Mouse (Mus musculus) myocyte (in vitro differentiated cells): ENCODE measurements around the gene Slc25a36. TPM values are rescaled to one million over a fixed set of nuclear protein-coding genes. Genes with fewer than 3 reads are reported as not detected.

Source experiments
- H3K27me3 ChIP-seq: one replicate; pipeline ENCODE4 v1.6.1; 2011; ENCODE audit not compliant: control insufficient read depth, insufficient read depth, insufficient read length
- H3K36me3 ChIP-seq: one replicate; pipeline ENCODE4 v1.6.1; 2011; ENCODE audit not compliant: control insufficient read depth, insufficient read depth
- H3K4me2 ChIP-seq: one replicate; pipeline ENCODE4 v1.6.1; 2011; ENCODE audit warnings: low read depth, control low read depth
- H3K4me3 ChIP-seq: one replicate; pipeline ENCODE4 v1.5.1; 2011; ENCODE audit warnings: mild to moderate bottlenecking, control low read depth, moderate library complexity
- H3K79me2 ChIP-seq: one replicate; pipeline ENCODE4 v1.6.1; 2011; ENCODE audit not compliant: control insufficient read depth, insufficient read depth
- H3ac ChIP-seq: one replicate; pipeline ENCODE4 v1.6.1; 2011; ENCODE audit not compliant: control insufficient read depth, insufficient read length
- CEBPB ChIP-seq: IDR thresholded peaks from 2 replicates; pipeline ENCODE4 v1.6.1; 2011; ENCODE audit warnings: mild to moderate bottlenecking, moderate library complexity; ENCODE audit not compliant: poor library complexity, insufficient read depth, severe bottlenecking
- E2F4 ChIP-seq: IDR thresholded peaks from one replicate; pipeline ENCODE4 v1.6.1; 2011; ENCODE audit warnings: mild to moderate bottlenecking, control low read depth, moderate library complexity; ENCODE audit not compliant: insufficient read depth
- MAX ChIP-seq: IDR thresholded peaks from one replicate; pipeline ENCODE4 v1.6.1; 2011; ENCODE audit warnings: low read depth, mild to moderate bottlenecking, control low read depth
- MYOD1 ChIP-seq, 3 experiments: IDR thresholded peaks; one replicate each; pipeline ENCODE4 v1.6.1; 2011; ENCODE audit warnings: control low read depth in 2 of 3, low read depth in 2 of 3, mild to moderate bottlenecking in 2 of 3, moderate library complexity in 1 of 3; ENCODE audit not compliant: insufficient read length in 2 of 3, control insufficient read depth in 1 of 3
- MYOG ChIP-seq, 3 experiments: IDR thresholded peaks; one replicate each; pipeline ENCODE4 v1.6.1; 2011; ENCODE audit warnings: control low read depth in 2 of 3, low read depth in 2 of 3, mild to moderate bottlenecking in 2 of 3; ENCODE audit not compliant: insufficient read length in 2 of 3, control insufficient read depth in 1 of 3, insufficient read depth in 1 of 3
- POLR2A ChIP-seq: IDR thresholded peaks from one replicate; pipeline ENCODE4 v1.6.1; 2011; ENCODE audit warnings: low read depth, mild to moderate bottlenecking, control low read depth, moderate library complexity; ENCODE audit not compliant: insufficient read length
- POLR2AphosphoS2 ChIP-seq: IDR thresholded peaks from one replicate; pipeline ENCODE4 v1.6.1; 2011; ENCODE audit warnings: low read depth, control low read depth; ENCODE audit not compliant: insufficient read length
- REST ChIP-seq: IDR thresholded peaks from one replicate; pipeline ENCODE4 v1.6.1; 2011; ENCODE audit warnings: mild to moderate bottlenecking, control low read depth, moderate library complexity; ENCODE audit not compliant: insufficient read depth, insufficient read length
- SRF ChIP-seq: IDR thresholded peaks from one replicate; pipeline ENCODE4 v1.6.1; 2011; ENCODE audit warnings: low read depth; ENCODE audit not compliant: control insufficient read depth, insufficient read length
- TCF12 ChIP-seq: IDR thresholded peaks from one replicate; pipeline ENCODE4 v1.6.1; 2011; ENCODE audit warnings: mild to moderate bottlenecking, control low read depth; ENCODE audit not compliant: poor library complexity, insufficient read depth, severe bottlenecking
- TCF3 ChIP-seq: IDR thresholded peaks from one replicate; pipeline ENCODE4 v1.6.1; 2011; ENCODE audit warnings: low read depth, control low read depth; ENCODE audit not compliant: insufficient read length
- USF1 ChIP-seq: IDR thresholded peaks from one replicate; pipeline ENCODE4 v1.6.1; 2011; ENCODE audit warnings: low read depth, mild to moderate bottlenecking, control low read depth, moderate library complexity
- polyA plus RNA-seq: library from polyadenylated mRNA; unstranded; fragments of >200 nt; fragmentation: generic; extraction: Trizol; gene quantifications from one replicate; pipeline ENCODE4 v1.2.1, GENCODE M21; 2012; ENCODE audit warnings: missing spikeins

Slc25a36 gene
- polyA plus RNA-seq, 1 experiment: 6.5 TPM

DNA sequence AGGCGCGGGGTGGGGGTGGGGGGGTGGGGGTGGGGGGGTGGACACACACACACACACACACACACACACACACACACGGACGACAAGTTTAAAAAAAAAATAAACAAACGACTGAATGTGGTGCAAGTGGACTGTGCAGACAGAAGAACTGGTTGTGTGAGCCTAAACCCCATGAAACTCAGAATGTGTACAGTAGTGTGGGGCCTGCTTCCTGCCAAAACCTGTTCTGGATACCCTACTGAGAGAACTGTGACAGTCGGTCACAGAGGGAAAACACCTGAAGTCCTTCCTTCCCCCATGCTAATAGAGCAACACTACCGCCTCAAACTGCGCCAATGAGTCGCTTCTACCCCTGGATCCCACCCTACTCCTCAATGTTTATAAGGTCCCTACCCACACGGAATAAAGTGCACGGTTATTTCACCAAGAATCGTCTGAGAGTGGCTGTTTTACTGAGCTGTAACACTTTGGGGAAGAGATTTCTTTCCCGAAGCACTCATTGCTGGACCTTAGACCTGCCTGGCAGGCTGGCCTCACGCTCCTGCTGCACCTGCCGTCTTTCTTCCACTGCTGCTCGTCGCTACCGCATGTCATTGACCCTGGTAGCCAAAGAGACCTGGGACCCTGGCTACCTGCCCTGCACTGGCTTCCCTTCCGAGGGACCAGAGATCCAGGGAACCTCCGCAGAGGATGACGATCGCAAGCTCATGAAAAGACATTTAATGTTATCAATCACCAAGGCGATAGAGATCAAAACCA, 13.2 kb upstream of the Slc25a36 start:
- no peaks in the 10 kb centered on the region for H3K79me2 ChIP-seq
- H3ac ChIP-seq: no peak overlapping the region
- peaks cover 8% of the 10 kb centered on the region for H3K27me3 ChIP-seq
- no peak overlapping the region for H3K4me2 ChIP-seq
- no peak for TF ChIP-seq REST
- no peak for TF ChIP-seq MAX
- no peak for TF ChIP-seq E2F4
- no peak for TF ChIP-seq TCF12
- TF ChIP-seq CEBPB: no peak
- TF ChIP-seq SRF: no peak
- no peak for TF ChIP-seq POLR2A
- TF ChIP-seq MYOG (IDR thresholded peaks at IDR 0.05; ENCODE audit: control insufficient read depth in 1 of 3, insufficient read depth in 1 of 3, insufficient read length in 2 of 3, low read depth in 2 of 3): no peak
- no peak for TF ChIP-seq USF1
- no peak for TF ChIP-seq POLR2AphosphoS2
- no peak for TF ChIP-seq TCF3
- TF ChIP-seq MYOD1 (IDR thresholded peaks at IDR 0.05; ENCODE audit: control insufficient read depth in 1 of 3, insufficient read length in 2 of 3, low read depth in 2 of 3): no peak
- H3K36me3 ChIP-seq: no peaks in the 10 kb centered on the region
- no peak overlapping the region for H3K4me3 ChIP-seq

DNA sequence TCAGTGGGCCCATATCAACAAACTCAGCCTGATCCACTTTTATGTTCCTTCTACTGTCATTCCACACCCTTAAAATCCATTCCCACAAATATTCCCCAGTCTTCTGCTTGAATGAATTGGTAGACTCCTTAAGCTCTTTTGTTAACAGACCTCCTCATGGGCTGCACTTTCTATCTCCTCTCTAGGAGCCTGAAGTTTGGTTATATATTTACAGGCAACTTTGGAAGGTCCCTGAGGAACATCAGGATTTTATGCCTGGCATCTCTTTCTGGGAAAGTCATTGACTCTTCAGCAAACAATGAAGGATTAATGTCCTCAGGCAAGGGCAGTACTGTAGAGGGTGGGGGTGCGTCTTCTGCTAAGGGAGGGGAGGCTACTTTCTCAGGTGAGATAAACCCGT, 10.5 kb upstream of the Slc25a36 start:
- Histone ChIP-seq H3K36me3 (no peaks in the 10 kb centered on the region), H3ac (no peak overlapping the region), H3K27me3 (peaks cover 8% of the 10 kb centered on the region), H3K4me3 (no peak overlapping the region), H3K79me2 (no peaks in the 10 kb centered on the region), H3K4me2 (no peak overlapping the region)
- TF ChIP-seq MYOD1 (IDR thresholded peaks at IDR 0.05; ENCODE audit: control insufficient read depth in 1 of 3, insufficient read length in 2 of 3, low read depth in 2 of 3) (no peak), SRF (no peak), TCF12 (no peak), MAX (no peak), POLR2A (no peak), REST (no peak), E2F4 (no peak), USF1 (no peak), MYOG (IDR thresholded peaks at IDR 0.05; ENCODE audit: control insufficient read depth in 1 of 3, insufficient read depth in 1 of 3, insufficient read length in 2 of 3, low read depth in 2 of 3) (no peak), TCF3 (no peak), POLR2AphosphoS2 (no peak)

DNA sequence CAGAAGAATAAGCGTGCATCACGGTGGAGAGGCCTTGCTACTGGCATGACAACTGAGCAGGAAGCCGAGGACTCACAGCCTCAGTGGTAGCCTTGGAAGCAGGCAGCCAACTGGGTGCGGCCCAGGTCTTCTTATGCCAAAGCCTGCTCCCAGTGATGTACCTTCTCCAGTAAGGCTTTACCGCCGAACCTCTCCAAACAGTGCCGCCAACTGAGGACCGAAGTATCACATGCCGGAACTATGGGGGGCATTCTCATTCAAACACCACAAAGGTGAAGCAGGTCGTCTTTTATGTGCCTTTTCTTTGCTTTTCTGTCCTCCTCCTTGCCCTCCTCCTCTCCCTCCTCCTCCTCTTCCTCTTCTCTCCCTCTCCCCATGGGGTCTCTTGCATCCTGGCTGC, 3.3 kb upstream of the Slc25a36 start:
- H3K27me3 ChIP-seq: no peaks in the 10 kb centered on the region
- no peaks in the 10 kb centered on the region for H3K36me3 ChIP-seq
- no peak overlapping the region for H3K4me2 ChIP-seq
- H3K79me2 ChIP-seq: peaks cover 9% of the 10 kb centered on the region
- TF ChIP-seq POLR2AphosphoS2: no peak
- no peak for TF ChIP-seq REST
- no peak for TF ChIP-seq MYOD1 (IDR thresholded peaks at IDR 0.05; ENCODE audit: control insufficient read depth in 1 of 3, insufficient read length in 2 of 3, low read depth in 2 of 3)
- TF ChIP-seq POLR2A: no peak
- no peak for TF ChIP-seq USF1
- no peak for TF ChIP-seq SRF
- TF ChIP-seq MYOG (IDR thresholded peaks at IDR 0.05; ENCODE audit: control insufficient read depth in 1 of 3, insufficient read depth in 1 of 3, insufficient read length in 2 of 3, low read depth in 2 of 3): no peak
- TF ChIP-seq TCF12: no peak
- no peak for TF ChIP-seq CEBPB
- TF ChIP-seq MAX: no peak
- no peak for TF ChIP-seq E2F4
- no peak for TF ChIP-seq TCF3
- H3ac ChIP-seq: no peak overlapping the region
- no peak overlapping the region for H3K4me3 ChIP-seq

DNA sequence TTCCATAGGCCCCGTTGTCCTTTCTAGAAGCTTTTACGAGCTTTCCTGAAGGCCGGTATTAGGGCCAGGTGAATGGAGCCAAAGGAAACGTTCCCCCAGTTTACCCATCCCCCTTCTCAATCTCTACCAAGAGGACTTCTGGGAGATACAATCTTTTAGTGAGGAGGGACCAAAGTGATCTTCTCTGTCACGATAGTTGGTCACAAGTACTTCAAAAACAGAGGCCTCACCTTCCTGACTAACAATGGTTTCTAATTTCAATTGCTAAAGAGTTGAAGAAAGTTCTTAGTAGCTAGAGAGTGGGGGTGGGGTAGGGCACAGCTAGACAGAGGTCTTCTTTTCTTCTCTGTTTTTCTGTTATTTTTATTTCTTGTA, 2.6 kb upstream of the Slc25a36 start:
- no peak overlapping the region for H3K4me2 ChIP-seq

More for the DNA sequence above, 2.6 kb upstream of the Slc25a36 start:
- TF ChIP-seq TCF12 (no peak), MYOG (IDR thresholded peaks at IDR 0.05; ENCODE audit: control insufficient read depth in 1 of 3, insufficient read depth in 1 of 3, insufficient read length in 2 of 3, low read depth in 2 of 3) (no peak), SRF (no peak), POLR2AphosphoS2 (no peak), POLR2A (no peak), MAX (no peak), E2F4 (no peak), TCF3 (no peak), USF1 (no peak), REST (no peak), CEBPB (no peak)
- Histone ChIP-seq H3K4me3 (no peak overlapping the region), H3K79me2 (peaks cover 16% of the 10 kb centered on the region), H3ac (no peak overlapping the region), H3K36me3 (no peaks in the 10 kb centered on the region), H3K27me3 (no peaks in the 10 kb centered on the region)
